Mouse (Mus musculus): ENCODE measurements around the gene Nfix.

Nfix gene

DNA sequence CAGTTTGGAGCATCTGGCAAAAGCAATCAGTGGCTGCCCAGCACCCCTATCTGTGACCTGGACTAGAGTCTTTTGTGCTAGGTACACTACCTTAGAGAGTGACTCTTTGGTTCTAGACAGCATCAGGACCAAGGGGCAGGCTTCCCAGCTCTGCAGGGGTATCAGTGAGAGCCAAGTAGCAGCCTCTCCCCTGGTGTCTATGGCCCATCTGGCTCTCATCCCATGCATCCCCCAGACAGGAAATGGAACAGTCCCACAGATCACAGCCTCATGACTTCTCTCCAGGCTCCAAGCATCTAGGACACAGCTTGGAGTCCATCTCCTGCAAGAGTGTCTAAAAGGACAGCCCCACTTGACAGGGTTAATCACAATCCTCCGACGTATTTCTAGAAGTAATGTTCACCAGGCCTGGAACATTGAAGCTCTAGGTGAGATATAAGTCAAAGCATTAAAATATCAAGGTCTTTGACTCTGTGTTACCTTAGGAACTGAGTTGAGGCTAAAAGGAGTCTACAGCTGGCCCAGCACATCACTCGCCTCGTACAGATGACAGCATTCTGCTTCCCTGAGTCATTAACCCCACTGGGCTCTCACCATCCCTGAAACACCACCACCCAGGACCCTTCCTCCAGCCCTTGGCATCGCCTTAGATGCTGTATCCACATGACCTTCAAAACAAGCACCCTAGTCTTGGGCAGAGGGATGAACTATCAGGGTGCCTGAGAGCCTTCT is 81.0 kb downstream of the Nfix start:
- no peak for DNase-seq (ENCODE audit: inconsistent ontology term)

DNA sequence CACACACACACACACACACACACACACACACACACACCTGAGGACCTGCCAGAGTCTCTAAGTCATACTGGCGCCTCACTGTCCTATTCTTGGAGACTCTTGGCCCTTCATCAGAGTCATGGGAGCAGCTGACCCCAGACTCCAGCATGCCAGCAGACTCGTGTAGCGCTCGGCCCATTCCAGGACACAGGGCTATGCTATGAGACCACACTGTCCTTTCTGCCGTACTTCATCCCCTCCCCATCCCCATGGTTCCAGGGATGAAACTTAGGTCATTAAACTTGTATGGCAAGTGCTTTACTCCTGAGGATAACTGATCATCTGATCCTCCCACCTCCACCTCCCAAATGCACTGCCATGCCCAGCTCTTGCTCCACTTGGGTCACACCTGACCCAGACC is 81.7 kb downstream of the Nfix start:
- no peak for DNase-seq (ENCODE audit: inconsistent ontology term)

DNA sequence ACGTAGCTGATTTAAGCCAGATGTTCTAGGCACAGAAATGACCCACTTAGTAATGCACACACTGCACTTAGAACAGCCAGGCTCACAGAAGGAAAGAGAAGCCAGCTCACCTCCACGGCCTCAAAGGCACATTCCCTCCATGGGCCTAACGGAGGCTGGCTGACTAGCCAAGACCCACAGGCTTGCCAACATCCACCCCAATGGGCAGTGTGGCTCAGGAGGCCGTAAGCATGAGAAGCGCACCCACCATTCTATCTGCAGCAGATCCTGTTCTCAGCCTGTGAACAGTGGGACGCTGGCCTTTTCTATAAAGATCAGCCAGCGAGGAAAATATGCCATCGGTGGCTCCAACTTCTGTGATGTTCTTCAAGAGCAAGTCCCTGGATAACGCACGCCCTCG is 83.4 kb downstream of the Nfix start:
- no peak for DNase-seq (ENCODE audit: inconsistent ontology term)

DNA sequence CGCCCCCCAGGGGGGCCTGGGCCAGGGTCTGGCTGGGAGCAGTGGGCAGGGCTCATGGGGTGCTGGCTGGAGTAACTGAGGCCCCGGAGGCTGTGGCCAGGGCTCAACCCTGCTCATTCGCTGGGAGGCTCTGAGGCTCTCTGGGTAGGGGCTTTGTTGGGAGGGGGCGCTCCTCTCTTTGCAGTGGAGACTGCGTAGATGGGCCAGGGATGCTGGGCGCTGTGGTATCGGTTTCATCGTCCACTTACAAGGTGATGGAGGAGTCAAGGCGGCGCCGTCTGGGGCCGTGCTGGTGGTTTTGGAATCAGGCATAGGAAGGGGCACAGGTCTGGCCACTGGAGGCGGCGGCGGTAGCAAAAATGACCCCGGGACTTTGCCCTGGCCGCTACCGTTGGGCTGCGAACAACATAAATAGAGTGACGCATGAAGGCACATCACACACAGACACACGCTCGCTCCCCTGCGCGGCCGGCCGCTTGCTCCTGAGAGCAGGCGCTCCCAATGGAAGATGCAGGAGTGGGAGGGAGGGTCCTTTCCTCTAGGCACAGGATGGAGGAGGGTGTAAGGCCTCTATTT is 84.2 kb downstream of the Nfix start:
- DNase-seq (ENCODE audit: inconsistent ontology term): no peak

DNA sequence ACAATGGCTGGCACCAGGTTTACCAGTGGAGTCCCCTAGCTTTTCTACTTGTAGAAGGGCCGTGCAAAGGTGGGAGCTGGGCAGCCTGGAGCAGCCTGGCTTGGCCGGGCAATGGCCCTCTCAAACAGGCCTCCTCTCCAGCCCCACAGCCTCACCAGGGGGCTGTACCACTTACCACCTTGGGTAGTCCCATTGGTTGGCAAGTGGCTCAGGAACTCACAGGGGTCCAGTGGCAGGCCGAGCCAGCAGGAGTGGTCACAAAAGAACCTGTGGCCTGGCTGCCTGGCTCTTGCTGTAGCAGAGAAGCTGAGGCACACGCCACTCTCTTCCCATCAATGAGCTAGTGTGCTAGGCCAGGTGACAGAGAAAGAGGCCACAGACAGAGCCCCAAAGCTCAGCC is 86.0 kb downstream of the Nfix start:
- DNase-seq (ENCODE audit: inconsistent ontology term): no peak

DNA sequence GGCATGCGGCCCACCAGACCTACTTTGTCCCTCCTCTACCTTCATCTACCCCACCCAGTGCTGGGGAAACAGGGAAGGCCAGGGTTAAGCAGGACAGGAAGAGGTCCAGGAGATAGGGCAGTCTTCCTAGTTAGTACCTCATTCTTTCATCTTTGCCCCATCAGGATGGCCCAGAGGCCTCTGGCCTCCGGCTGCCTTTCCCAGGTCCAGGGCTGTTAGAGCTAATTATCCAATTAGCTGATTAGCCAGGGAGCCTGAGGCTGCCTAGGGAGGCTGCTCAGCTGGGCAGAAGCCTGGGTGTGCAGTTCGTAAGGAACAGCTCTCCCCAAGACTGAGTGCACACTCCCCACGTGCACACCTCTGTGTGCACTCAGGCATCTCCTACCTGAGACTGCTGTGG is 86.8 kb downstream of the Nfix start:
- peak; percentile 71 for DNase-seq (ENCODE audit: inconsistent ontology term)

DNA sequence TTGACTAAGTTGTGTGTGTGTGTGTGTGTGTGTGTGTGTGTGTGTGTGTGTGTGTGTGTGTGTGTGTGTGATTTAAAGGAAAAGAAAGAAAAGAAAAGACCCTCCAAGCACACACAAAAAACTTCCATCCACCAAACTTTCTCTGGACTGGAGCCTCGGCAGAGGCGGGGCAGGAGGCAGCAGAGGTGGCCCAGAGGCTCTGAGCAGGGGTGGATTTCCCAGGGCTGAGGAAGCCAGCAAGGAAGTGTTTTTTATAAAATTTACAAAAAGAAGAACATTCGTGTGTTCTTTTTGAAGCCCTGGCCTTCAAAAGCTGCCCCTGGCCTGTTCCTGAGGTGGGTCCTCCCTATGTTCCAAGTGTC is 87.4 kb downstream of the Nfix start:
- DNase-seq (ENCODE audit: inconsistent ontology term): no peak

GRCm38 (mm10) chr8:84711933-84712758 is 88.0 kb downstream of the Nfix start:
- DNase-seq (ENCODE audit: inconsistent ontology term): peak; percentile 99

- no peak for DNase-seq (ENCODE audit: inconsistent ontology term)
Measured at GRCm38 (mm10) chr8:84711312-84711711, 88.8 kb downstream of the Nfix start.

DNA sequence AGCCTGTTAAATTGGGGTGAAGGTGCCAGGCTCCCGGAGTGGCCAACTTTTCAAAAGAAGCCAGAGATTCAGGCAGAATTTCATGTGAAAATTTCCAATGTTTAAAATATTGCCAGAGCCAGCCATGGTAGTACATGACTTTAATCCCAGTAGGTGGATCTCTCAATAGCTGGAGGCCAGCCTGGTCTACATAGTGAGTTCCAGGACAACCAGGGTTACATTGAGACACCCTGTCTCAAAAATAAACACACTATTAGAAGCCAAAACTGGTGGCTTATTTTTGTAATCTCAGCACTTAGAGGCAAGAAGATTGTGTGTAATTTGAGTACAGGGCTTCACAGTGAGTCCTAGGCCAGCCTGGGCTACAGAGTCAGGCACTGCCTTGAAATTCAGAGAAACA is 90.2 kb downstream of the Nfix start:
- no peak for DNase-seq (ENCODE audit: inconsistent ontology term)

DNA sequence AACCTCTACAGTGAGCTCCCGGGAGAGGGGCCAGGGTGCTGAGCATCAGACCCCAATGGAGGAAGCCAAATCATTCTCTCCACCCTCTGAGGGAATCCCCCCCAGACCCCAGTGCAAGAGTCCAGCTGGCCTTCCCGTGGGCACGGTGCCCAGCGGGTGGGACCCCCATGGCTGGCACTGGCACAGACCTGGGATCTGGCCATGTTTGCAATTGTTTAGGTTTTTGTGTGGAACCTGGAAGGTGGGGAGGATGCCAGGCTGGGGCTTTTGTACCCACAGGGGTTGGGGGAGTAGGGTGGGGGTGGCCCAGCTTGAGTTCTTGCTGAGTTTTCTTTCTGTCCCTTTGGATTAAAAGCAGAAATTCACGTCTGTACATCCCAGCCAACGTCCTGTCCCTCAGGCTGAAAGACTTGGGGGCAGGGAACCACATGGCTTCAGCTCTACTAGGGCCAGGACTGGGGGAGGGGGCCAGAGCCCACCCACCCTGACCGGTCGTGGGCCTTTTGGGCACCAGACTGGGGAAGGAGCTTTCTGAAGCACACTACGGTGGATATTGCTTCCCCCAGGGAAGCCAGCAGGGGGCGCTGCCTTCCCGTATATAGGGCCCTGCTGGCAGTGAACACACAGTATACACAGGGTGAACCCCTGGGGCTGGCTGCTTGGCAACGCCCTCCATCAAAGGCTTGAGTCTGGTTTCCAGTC is 91.2 kb downstream of the Nfix start:
- DNase-seq (ENCODE audit: inconsistent ontology term): peak; percentile 92

DNA sequence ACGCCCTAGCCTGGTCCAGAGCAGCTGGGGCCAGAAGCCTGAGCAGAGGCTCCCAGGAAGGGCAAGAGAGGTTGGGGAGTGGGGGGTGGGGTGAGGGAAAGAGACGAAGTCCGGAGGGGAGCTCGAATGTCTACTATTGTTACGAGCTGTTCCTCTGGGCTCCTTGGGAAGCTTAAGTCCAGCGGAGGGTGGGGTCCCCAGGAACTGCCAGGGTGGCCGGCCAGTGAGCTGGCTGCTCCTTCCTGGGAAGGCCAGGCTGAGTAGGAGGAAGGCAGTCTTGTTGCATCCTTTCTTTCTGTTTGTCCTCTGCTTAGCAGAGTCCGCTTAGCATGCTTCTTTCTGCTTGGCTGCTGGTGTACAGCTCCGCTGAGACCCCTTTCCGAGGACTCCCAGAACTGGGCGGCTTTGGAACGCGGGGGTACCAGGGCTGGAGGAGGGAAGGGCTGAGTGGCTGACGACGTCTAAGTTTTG is 92.0 kb downstream of the Nfix start:
- no peak for DNase-seq (ENCODE audit: inconsistent ontology term)

DNA sequence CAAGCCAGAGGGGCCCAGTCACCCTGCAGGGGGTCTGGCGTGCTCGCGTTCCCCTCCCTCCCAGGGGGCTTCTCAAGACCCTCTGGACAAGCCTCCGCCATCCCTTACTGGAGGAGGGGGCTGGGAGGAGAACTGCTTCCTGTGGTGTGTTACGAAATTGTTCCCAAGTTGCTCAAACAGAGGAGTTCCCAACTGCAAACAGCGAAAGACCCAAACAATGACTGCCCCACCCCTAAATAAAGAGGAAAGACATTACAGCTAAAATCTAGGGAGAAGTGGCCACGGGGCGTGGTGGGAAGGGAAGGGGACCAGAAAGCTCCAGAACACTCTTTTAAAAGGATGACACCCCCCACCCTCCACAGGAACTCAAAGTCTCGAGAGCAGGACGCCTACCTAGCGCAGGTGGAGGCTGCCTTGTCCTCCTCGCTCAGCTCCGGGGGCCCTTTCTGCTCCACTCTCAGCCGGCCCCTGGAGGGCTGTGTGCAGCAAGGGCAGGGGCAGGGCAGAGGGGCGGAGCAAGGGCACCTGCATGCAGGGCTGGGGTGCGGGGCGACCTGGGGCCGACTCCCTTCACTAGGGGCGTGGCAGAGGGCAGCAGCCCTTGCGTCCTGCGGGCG is 92.8 kb downstream of the Nfix start:
- no peak for DNase-seq (ENCODE audit: inconsistent ontology term)

DNA sequence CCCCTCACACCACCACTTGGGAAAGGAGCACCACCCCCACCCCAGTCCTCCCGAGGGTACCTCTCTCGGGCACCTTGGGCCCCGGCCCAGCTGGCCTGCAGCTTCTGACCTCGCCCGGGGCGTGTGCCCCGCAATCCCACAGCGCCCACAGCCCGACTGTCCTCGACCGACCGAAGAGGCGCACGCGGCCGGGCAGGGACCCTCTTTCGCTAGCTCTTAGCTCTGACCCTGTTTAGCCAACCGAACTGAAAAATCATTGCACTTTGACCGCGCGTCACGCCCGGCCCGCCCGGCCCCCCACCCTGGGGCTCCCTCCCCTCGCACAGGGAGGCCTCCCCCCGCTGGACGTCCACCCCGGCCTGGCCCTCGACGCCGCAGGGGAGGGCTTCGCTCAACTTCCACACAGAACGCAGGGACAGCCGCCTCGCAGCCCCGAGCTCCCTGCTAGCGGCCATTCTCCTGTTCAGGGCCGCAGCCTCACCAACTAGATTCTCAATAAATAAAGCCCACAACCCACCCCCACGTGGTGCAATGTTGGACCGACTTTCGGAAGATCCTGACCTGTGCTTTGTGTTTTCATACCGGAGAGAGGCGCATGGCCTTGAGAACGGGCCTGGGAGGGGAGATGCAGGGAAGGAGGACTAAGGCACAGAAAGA is 93.4 kb downstream of the Nfix start:
- DNase-seq (ENCODE audit: inconsistent ontology term): no peak

GRCm38 (mm10) chr8:84705960-84706359 is 94.2 kb downstream of the Nfix start:
- DNase-seq (ENCODE audit: inconsistent ontology term): no peak

DNA sequence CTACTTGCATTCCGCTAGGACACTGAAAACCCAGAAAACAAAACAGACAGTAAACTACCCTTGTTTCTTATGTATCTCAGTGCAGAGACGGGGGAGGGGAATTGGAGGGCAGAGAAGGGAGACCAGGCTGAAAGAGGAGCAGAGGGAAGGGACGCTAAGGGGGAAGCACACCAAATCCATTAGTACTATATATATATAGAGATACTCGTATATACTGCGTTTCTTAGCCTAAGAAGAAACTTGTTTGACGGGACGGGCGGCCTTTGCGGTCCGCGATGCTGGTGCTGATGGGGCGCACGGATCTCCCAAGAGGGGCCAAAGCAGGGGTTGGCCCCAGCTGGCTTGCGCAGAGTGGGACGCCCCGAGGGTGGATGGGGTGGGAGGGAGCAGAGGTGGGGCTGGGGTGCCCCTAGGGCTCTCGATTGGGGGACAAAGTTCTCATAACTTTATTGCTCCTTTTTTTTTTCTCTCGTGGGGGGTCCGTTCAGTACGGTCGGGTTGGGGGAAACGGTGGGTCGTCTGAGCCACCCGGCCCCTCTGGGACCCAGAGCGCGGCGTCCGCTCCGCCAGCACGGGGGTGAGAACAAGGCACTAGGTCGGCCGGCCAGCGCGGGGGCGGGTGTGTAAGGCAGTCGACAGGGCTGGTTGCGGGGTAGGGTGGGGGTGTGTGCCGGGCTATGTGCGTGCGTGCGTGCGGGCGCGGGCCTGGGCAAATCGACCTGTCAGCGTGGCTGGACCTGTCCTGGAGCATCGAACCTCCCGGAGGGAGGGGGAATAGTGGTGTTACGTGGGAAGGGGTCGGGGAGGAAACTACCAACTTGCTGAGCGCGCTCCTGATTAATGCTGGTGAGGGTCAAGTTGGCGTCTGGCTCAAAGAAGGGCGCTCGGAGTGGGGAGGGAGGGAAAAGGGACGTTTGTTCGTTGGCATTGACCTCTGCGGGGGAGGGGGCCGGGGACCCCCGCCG is 95.0 kb downstream of the Nfix start:
- no peak for DNase-seq (ENCODE audit: inconsistent ontology term)

- DNase-seq (ENCODE audit: inconsistent ontology term): peak; percentile 87
Measured at GRCm38 (mm10) chr8:84704356-84704755, 95.8 kb downstream of the Nfix start.

GRCm38 (mm10) chr8:84703466-84704249 is 96.5 kb downstream of the Nfix start:
- no peak for DNase-seq (ENCODE audit: inconsistent ontology term)

- DNase-seq (ENCODE audit: inconsistent ontology term): no peak
Measured at GRCm38 (mm10) chr8:84702963-84703465, 97.1 kb downstream of the Nfix start.
